Mouse (Mus musculus) kidney, adult 2 months (tissue): ENCODE data around the gene Oas1e. TPM values are rescaled to one million over a fixed set of nuclear protein-coding genes. Genes with fewer than 3 reads are reported as not detected.

Experiments
- DNase-seq: peaks from one replicate; pipeline ENCODE4 v3.0.0; 2021
- H3K27ac ChIP-seq: fragments of 200-500 bp; 2 replicates; pipeline ENCODE4 v1.5.1; 2012; ENCODE audit warnings: low read depth, low read length, control low read depth, inconsistent platforms; ENCODE audit not compliant: insufficient read depth
- H3K27me3 ChIP-seq: fragments of 200-500 bp; replicated peaks from 2 replicates; pipeline ENCODE4 v1.6.1; 2012; ENCODE audit warnings: mild to moderate bottlenecking, moderate library complexity, low read length, inconsistent platforms; ENCODE audit not compliant: control insufficient read depth, insufficient read depth
- H3K36me3 ChIP-seq: fragments of 200-500 bp; 2 replicates; pipeline ENCODE4 v1.6.1; 2012; ENCODE audit warnings: mild to moderate bottlenecking, moderate library complexity, low read length, inconsistent platforms; ENCODE audit not compliant: control insufficient read depth, insufficient read depth
- H3K4me1 ChIP-seq: fragments of 200-500 bp; 2 replicates; pipeline ENCODE4 v1.6.1; 2011; ENCODE audit warnings: low read length; ENCODE audit not compliant: control insufficient read depth, insufficient read depth
- H3K4me3 ChIP-seq: fragments of 200-500 bp; 2 replicates; pipeline ENCODE4 v1.5.1; 2011; ENCODE audit warnings: mild to moderate bottlenecking, low read depth, low read length, control low read depth; ENCODE audit not compliant: insufficient read depth
- CTCF ChIP-seq: fragments of 200-500 bp; conservative IDR thresholded peaks from 2 replicates; pipeline ENCODE4 v1.5.1; 2011; ENCODE audit warnings: low read depth, mild to moderate bottlenecking, control low read depth, low read length, moderate library complexity, mixed read lengths; ENCODE audit not compliant: insufficient read depth, insufficient read length
- POLR2A ChIP-seq: fragments of 200-500 bp; IDR thresholded peaks from one replicate; pipeline ENCODE4 v1.6.1; 2011; ENCODE audit warnings: low read depth, low read length, control low read depth
- WGBS: fragments of 180-500 bp; shearing (Covaris S2); methylation state at CpG from one replicate; pipeline ENCODE4 v1.1.7; 2018; 5-methylcytosine and 5-hydroxymethylcytosine counted together
- polyA plus RNA-seq: library from polyadenylated mRNA; depleted of rRNA; stranded (reverse); fragments of >200 nt; gene quantifications from 2 replicates; pipeline ENCODE4 v1.2.3, GENCODE M21; 2012; rRNA removed

Gene Oas1e
- polyA plus RNA-seq, 1 experiment = not detected

- Histone ChIP-seq H3K36me3 (no peaks in the 10 kb centered on the region), H3K4me3 (no peak within 1 kb of the TSS), H3K4me1 (no peaks in the 10 kb centered on the region), H3K27ac (no peak within 1 kb of the TSS), H3K27me3 (no peaks in the 10 kb centered on the region)
- 29% methylated on average over 5 of the region's 5 CpGs for WGBS
- TF ChIP-seq POLR2A (no peak), CTCF (no peak)
- DNase-seq = peak; percentile 3
Observed at GRCm38 (mm10) chr5:120749688-120750087, 45.6 kb downstream of the Oas1e start, which contains the start of gene Oas2. Gene Oas2, minus strand, starts transcription at chr5:120749853.

GRCm38 (mm10) chr5:120746451-120746850, 48.9 kb downstream of the Oas1e start:
- no peaks in the 10 kb centered on the region for H3K36me3 ChIP-seq
- no peak overlapping the region for H3K4me3 ChIP-seq
- H3K4me1 ChIP-seq = no peaks in the 10 kb centered on the region
- peak; percentile 52 for DNase-seq
- no peak for TF ChIP-seq POLR2A
- TF ChIP-seq CTCF = peak; percentile 35; the same call in 1 of the 2 replicates
- 2% methylated on average over 5 of the region's 5 CpGs for WGBS
- H3K27me3 ChIP-seq = no peaks in the 10 kb centered on the region
- H3K27ac ChIP-seq = no peak overlapping the region

GRCm38 (mm10) chr5:120742125-120742524, 53.2 kb downstream of the Oas1e start:
- WGBS = 26% methylated on average over 4 of the region's 4 CpGs

More at GRCm38 (mm10) chr5:120742125-120742524, 53.2 kb downstream of the Oas1e start:
- H3K27me3 ChIP-seq = no peaks in the 10 kb centered on the region
- H3K27ac ChIP-seq = no peak overlapping the region
- DNase-seq = peak; percentile 30
- H3K4me3 ChIP-seq = no peak overlapping the region
- H3K36me3 ChIP-seq = no peaks in the 10 kb centered on the region
- H3K4me1 ChIP-seq = no peaks in the 10 kb centered on the region
- TF ChIP-seq CTCF = peak; percentile 47
- TF ChIP-seq POLR2A = no peak

Other genes starting within 250 kb of the Oas1e start
- gene Tpcn1, start 206.9 kb downstream of the Oas1e start, polyA plus RNA-seq = 200 and 216 TPM in 2 replicates
- 2.1 and 2.5 TPM in 2 replicates for gene Iqcd, start 206.5 kb downstream of the Oas1e start, polyA plus RNA-seq
- gene Rita1, start 182.9 kb downstream of the Oas1e start, polyA plus RNA-seq = 25.2 and 32.1 TPM in 2 replicates
- 29.3 and 31.6 TPM in 2 replicates for gene Ddx54, start 182.8 kb downstream of the Oas1e start, polyA plus RNA-seq
- not detected in 2 replicates for gene Cfap73, start 161.3 kb downstream of the Oas1e start, polyA plus RNA-seq
- gene Rasal1, start 146.7 kb downstream of the Oas1e start, polyA plus RNA-seq = 2.3 and 3.4 TPM in 2 replicates
- 1.5 and 4.4 TPM in 2 replicates for gene Dtx1, start 83.6 kb downstream of the Oas1e start, polyA plus RNA-seq
- gene Oas2, start 45.7 kb downstream of the Oas1e start, polyA plus RNA-seq = 3.5 and 5.5 TPM in 2 replicates
- gene Oas3, start 17.9 kb downstream of the Oas1e start, polyA plus RNA-seq = 0.38 and 2.3 TPM in 2 replicates
- 2.6 TPM in 2 replicates for gene Oas1c, start 17.0 kb upstream of the Oas1e start, polyA plus RNA-seq
- 0.08 and 0.19 TPM in 2 replicates for gene Oas1f, start 51.8 kb upstream of the Oas1e start, polyA plus RNA-seq
- gene Oas1h, start 65.9 kb upstream of the Oas1e start, polyA plus RNA-seq = not detected in 2 replicates
- gene Oas1g, start 92.1 kb upstream of the Oas1e start, polyA plus RNA-seq = 2.5 and 2.7 TPM in 2 replicates
- 5.2 and 7.9 TPM in 2 replicates for gene Oas1a, start 112.0 kb upstream of the Oas1e start, polyA plus RNA-seq
- gene Oas1d, start 119.0 kb upstream of the Oas1e start, polyA plus RNA-seq = not detected in 2 replicates
- gene Rph3a, start 214.6 kb upstream of the Oas1e start, polyA plus RNA-seq = 0.80 and 0.83 TPM in 2 replicates